Mouse (Mus musculus) thymus, adult 2 months (tissue): ENCODE measurements at regions not wholly inside any gene's neighbourhood (a gene's known extent, or its start where the extent isn't known, plus 50 kb on each side); places are given as distances from the start of the nearest gene placed in this dataset.
A peak's percentile ranks its signal among the peaks of the same experiment; 100 is the strongest.

Experiments
- DNase-seq: peaks from one replicate; pipeline ENCODE4 v3.0.0; 2021
- H3K27ac ChIP-seq: fragments of 200-500 bp; 2 replicates; pipeline ENCODE4 v1.5.1; 2012; ENCODE audit warnings: low read length, control low read depth; ENCODE audit not compliant: control insufficient read depth, insufficient read depth
- H3K27me3 ChIP-seq: fragments of 200-500 bp; 2 replicates; pipeline ENCODE4 v1.6.1; 2012; ENCODE audit warnings: mild to moderate bottlenecking, low read length, moderate library complexity, mixed read lengths; ENCODE audit not compliant: control insufficient read depth, insufficient read depth
- H3K36me3 ChIP-seq: fragments of 200-500 bp; 2 replicates; pipeline ENCODE4 v1.6.1; 2012; ENCODE audit warnings: mild to moderate bottlenecking, low read length, moderate library complexity; ENCODE audit not compliant: control insufficient read depth, insufficient read depth
- H3K4me1 ChIP-seq: fragments of 200-500 bp; replicated peaks from 2 replicates; pipeline ENCODE4 v1.6.1; 2012; ENCODE audit warnings: low read length; ENCODE audit not compliant: control insufficient read depth, insufficient read depth
- H3K4me3 ChIP-seq: fragments of 200-500 bp; 2 replicates; pipeline ENCODE4 v1.5.1; 2012; ENCODE audit warnings: mild to moderate bottlenecking, low read length, control low read depth, moderate library complexity; ENCODE audit not compliant: control insufficient read depth, insufficient read depth
- CTCF ChIP-seq: fragments of 200-500 bp; IDR thresholded peaks from 2 replicates; pipeline ENCODE4 v1.5.1; 2012; ENCODE audit warnings: mild to moderate bottlenecking, control low read depth, low read length, moderate library complexity, borderline replicate concordance; ENCODE audit not compliant: control insufficient read depth, poor library complexity, insufficient read depth; ENCODE audit errors: extremely low read depth
- POLR2A ChIP-seq: fragments of 200-500 bp; IDR thresholded peaks from 2 replicates; pipeline ENCODE4 v1.6.1; 2012; ENCODE audit warnings: mild to moderate bottlenecking, low read length, control low read depth, moderate library complexity; ENCODE audit not compliant: control insufficient read depth, poor library complexity, insufficient read depth; ENCODE audit errors: extremely low read depth
- WGBS: fragments of 180-500 bp; shearing (Covaris S2); methylation state at CpG from one replicate; pipeline ENCODE4 v1.1.7; 2018; 5-methylcytosine and 5-hydroxymethylcytosine counted together

- Histone ChIP-seq H3K27me3 (no peaks in the 10 kb centered on the region), H3K4me3 (no peak overlapping the region), H3K4me1 (0 out of 2 replicates have a peak, but pooled peaks cover 3% of the 10 kb centered on the region), H3K27ac (no peak overlapping the region), H3K36me3 (no peaks in the 10 kb centered on the region)
- WGBS, result 97% methylated on average over 4 of the region's 4 CpGs
- no peak for DNase-seq
- TF ChIP-seq POLR2A (no peak), CTCF (no peak)
Observed at GRCm38 (mm10) chr4:7171637-7172417, 1067.0 kb downstream of the Car8 start.

GRCm38 (mm10) chr4:7161411-7161810 lies 1077.4 kb downstream of the Car8 start:
- no peak overlapping the region for H3K27ac ChIP-seq
- H3K36me3 ChIP-seq, result no peaks in the 10 kb centered on the region
- WGBS, result 96% methylated on average over 4 of the region's 4 CpGs
- no peaks in the 10 kb centered on the region for H3K27me3 ChIP-seq
- no peak for DNase-seq
- no peak for TF ChIP-seq CTCF
- TF ChIP-seq POLR2A, result no peak
- H3K4me1 ChIP-seq, result no peaks in the 10 kb centered on the region
- H3K4me3 ChIP-seq, result no peak overlapping the region

- 92% methylated on average over 3 of the region's 3 CpGs for WGBS
- Histone ChIP-seq H3K27ac (no peak overlapping the region), H3K27me3 (no peaks in the 10 kb centered on the region), H3K4me1 (no peaks in the 10 kb centered on the region), H3K36me3 (no peaks in the 10 kb centered on the region), H3K4me3 (no peak overlapping the region)
- no peak for TF ChIP-seq CTCF
- TF ChIP-seq POLR2A, result no peak
- no peak for DNase-seq
Observed at GRCm38 (mm10) chr4:7157883-7158282, 1081.0 kb downstream of the Car8 start.

- H3K4me1 ChIP-seq, result no peaks in the 10 kb centered on the region
- no peaks in the 10 kb centered on the region for H3K27me3 ChIP-seq
- DNase-seq, result no peak
- no peak overlapping the region for H3K27ac ChIP-seq
- H3K4me3 ChIP-seq, result no peak overlapping the region
- WGBS, result 90% methylated on average over 3 of the region's 3 CpGs
- no peaks in the 10 kb centered on the region for H3K36me3 ChIP-seq
- TF ChIP-seq POLR2A (no peak), CTCF (no peak)
Observed at GRCm38 (mm10) chr4:7154256-7154655, 1084.6 kb downstream of the Car8 start.

GRCm38 (mm10) chr4:7153835-7154234 lies 1085.0 kb downstream of the Car8 start:
- DNase-seq, result no peak
- Histone ChIP-seq H3K4me1 (no peaks in the 10 kb centered on the region), H3K27ac (no peak overlapping the region), H3K36me3 (no peaks in the 10 kb centered on the region), H3K27me3 (no peaks in the 10 kb centered on the region), H3K4me3 (no peak overlapping the region)
- TF ChIP-seq POLR2A (no peak), CTCF (no peak)
- 30% methylated on average over 1 of the region's 1 CpGs for WGBS

- Histone ChIP-seq H3K36me3 (no peaks in the 10 kb centered on the region), H3K4me1 (0 out of 2 replicates have a peak, but pooled peaks cover 2% of the 10 kb centered on the region), H3K4me3 (no peak overlapping the region), H3K27ac (no peak overlapping the region), H3K27me3 (no peaks in the 10 kb centered on the region)
- no peak for TF ChIP-seq POLR2A
- TF ChIP-seq CTCF, result no peak
- 7% methylated on average over 2 of the region's 2 CpGs for WGBS
- peak; percentile 27 for DNase-seq
Observed at GRCm38 (mm10) chr4:7145756-7146155, 1093.1 kb downstream of the Car8 start.

- Histone ChIP-seq H3K4me3 (no peak overlapping the region), H3K36me3 (no peaks in the 10 kb centered on the region), H3K27me3 (no peaks in the 10 kb centered on the region), H3K4me1 (0 out of 2 replicates have a peak, but pooled peaks cover 2% of the 10 kb centered on the region), H3K27ac (no peak overlapping the region)
- DNase-seq, result no peak
- TF ChIP-seq CTCF (no peak), POLR2A (no peak)
Observed at GRCm38 (mm10) chr4:7144215-7144614, 1094.6 kb downstream of the Car8 start.

GRCm38 (mm10) chr4:7143676-7144075 lies 1095.2 kb downstream of the Car8 start:
- DNase-seq, result no peak
- Histone ChIP-seq H3K36me3 (no peaks in the 10 kb centered on the region), H3K4me3 (no peak overlapping the region), H3K4me1 (0 out of 2 replicates have a peak, but pooled peaks cover 2% of the 10 kb centered on the region), H3K27ac (no peak overlapping the region), H3K27me3 (no peaks in the 10 kb centered on the region)
- no peak for TF ChIP-seq CTCF
- no peak for TF ChIP-seq POLR2A
- 91% methylated on average over 2 of the region's 2 CpGs for WGBS
